In genomic region chr10:117481341-117481990, GRCm38 (mm10) we compare ENCODE assay signal across 14 mouse cellular contexts.
"Had no signal": no experiment of that assay in that cellular context is flagged by ENCODE, and none has a peak within 500 bp of the region (broad histone marks: within the 10 kb centered on the region; RNA-seq: fewer than 3 reads in every experiment).

No protein-coding gene starts in this region.

- DNase-seq: lung, adult 18-20 months; lung, embryonic 14.5 days; lung, postnatal 10 days; lung, postnatal 4 days; midbrain, embryonic 14.5 days; right cerebral cortex, postnatal 14 days; thymus, adult 2 months; thymus, postnatal 25 days; thymus, postnatal 4 days had no signal

- H3K4me3 ChIP-seq: midbrain, embryonic 10.5 days; midbrain, embryonic 12.5 days; neural tube, embryonic 12.5 days; stomach, embryonic 15.5 days had no signal

- H3K4me1 ChIP-seq: neural tube, embryonic 12.5 days; stomach, embryonic 15.5 days had no signal

- H3K36me3 ChIP-seq: midbrain, embryonic 10.5 days; midbrain, embryonic 12.5 days; neural tube, embryonic 12.5 days; stomach, embryonic 15.5 days had no signal

- H3K27ac ChIP-seq: midbrain, embryonic 10.5 days; midbrain, embryonic 12.5 days; neural tube, embryonic 12.5 days; stomach, embryonic 15.5 days; stomach, postnatal 0 days had no signal

- H3K9ac ChIP-seq: lung, embryonic 14.5 days; midbrain, embryonic 12.5 days; neural tube, embryonic 12.5 days; stomach, embryonic 15.5 days had no signal

- H3K27me3 ChIP-seq: neural tube, embryonic 12.5 days; stomach, embryonic 15.5 days had no signal
